Mouse (Mus musculus): ENCODE data around the gene Pkdcc. TPM values are rescaled to one million over a fixed set of nuclear protein-coding genes. Genes with fewer than 3 reads are reported as not detected.

Gene Pkdcc
- polyA plus RNA-seq, 1 experiment from 2014 or later = 2.3 TPM

DNA sequence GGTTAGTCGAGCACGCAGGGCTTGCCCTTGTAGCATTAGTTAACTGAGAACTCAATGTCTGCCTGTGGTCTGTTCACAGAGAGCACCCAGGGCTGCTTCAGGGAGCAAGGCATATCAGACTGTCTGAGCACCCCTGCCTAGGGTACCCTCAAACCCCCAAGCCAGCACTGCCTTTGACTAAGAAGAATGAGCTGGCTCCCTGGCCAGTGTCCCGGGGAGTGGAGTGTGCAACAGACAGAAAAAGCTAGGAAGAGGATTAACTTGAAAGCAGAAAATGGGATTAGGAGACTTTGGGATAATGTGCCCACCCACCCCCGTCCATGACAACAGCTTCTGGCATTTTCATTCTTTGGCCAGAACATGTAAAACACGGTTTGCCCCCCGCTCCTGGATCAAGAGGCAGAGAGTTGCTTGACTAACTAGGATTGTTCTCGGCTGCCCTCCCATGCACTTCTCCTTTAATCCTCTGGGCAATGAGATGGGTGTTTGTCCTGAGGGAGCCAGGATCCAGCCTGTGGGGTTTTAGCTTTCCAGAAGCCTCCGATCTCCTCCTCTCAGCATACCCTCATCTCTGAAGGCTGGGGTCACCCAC lies 11.4 kb downstream of the Pkdcc start:
- 11% methylated on average over 8 of the region's 8 CpGs for WGBS
- 0 out of 2 replicates have a peak, but pooled peaks cover 5% of the 10 kb centered on the region for H3K36me3 ChIP-seq
- no peak overlapping the region for H3K27ac ChIP-seq
- peaks cover 32% of the 10 kb centered on the region for H3K4me1 ChIP-seq (replicated peaks)
- H3K9ac ChIP-seq (replicated peaks) = no peak overlapping the region
- H3K9me3 ChIP-seq = no peaks in the 10 kb centered on the region
- ATAC-seq = peak; percentile 62
- H3K27me3 ChIP-seq = peaks cover 95% of the 10 kb centered on the region
- no peak overlapping the region for H3K4me3 ChIP-seq (replicated peaks)
- H3K4me2 ChIP-seq (replicated peaks) = no peak overlapping the region

DNA sequence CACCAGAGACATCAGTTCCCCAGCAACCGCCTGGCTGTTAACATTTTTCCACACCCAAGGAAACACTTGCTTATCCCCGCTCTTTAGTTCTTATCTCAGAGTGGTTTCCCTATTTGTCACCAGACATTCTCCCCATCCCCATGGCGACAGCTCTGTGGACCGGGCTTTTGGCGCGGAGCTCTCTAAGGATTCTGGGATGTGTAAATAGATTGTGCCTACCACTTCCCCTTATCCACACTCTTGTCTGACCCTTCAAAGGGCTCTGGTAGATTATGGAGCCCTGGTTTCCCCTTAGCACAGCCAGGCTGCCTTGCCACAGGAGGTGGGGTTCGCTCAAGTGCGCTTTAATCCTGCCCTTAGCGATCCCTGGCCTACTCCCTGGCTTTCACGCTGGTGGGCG lies 16.3 kb downstream of the Pkdcc start:
- Histone ChIP-seq H3K4me1 (replicated peaks) (peaks cover 14% of the 10 kb centered on the region), H3K4me2 (replicated peaks) (peak overlapping the region; percentile 25; the same call in 1 of the 2 replicates), H3K9ac (replicated peaks) (no peak overlapping the region), H3K27me3 (peaks cover 92% of the 10 kb centered on the region), H3K9me3 (no peaks in the 10 kb centered on the region), H3K36me3 (no peaks in the 10 kb centered on the region), H3K4me3 (replicated peaks) (no peak overlapping the region), H3K27ac (no peak overlapping the region)
- WGBS = 46% methylated on average over 11 of the region's 11 CpGs
- no peak for ATAC-seq

DNA sequence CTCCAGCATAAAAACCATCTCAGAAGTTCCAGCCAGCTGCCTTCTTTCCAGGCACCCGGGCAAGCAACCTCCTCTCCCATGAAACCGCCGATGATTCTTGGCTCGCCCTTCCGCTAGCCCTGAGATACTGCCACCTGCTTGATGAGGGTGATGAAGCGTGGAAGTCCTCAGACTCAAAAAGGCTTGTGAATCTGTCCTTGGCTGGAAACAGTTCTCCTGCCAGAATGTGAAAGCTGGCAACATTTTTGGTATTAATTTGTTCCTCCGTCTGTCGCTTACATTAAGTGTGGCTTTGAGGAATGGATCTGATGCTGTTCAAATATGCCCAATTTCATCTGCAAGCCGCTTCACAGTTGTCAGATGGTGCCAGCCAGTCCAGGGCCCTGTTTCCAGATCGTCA lies 20.1 kb downstream of the Pkdcc start:
- H3K27ac ChIP-seq = no peak overlapping the region
- no peaks in the 10 kb centered on the region for H3K9me3 ChIP-seq
- H3K36me3 ChIP-seq = no peaks in the 10 kb centered on the region
- no peak overlapping the region for H3K9ac ChIP-seq (replicated peaks)
- H3K27me3 ChIP-seq = peaks cover 96% of the 10 kb centered on the region
- no peak for ATAC-seq
- no peak overlapping the region for H3K4me3 ChIP-seq (replicated peaks)
- H3K4me2 ChIP-seq (replicated peaks) = no peak overlapping the region
- peaks cover 7% of the 10 kb centered on the region; the same call in 1 of the 2 replicates for H3K4me1 ChIP-seq (replicated peaks)
- WGBS = 89% methylated on average over 10 of the region's 10 CpGs

DNA sequence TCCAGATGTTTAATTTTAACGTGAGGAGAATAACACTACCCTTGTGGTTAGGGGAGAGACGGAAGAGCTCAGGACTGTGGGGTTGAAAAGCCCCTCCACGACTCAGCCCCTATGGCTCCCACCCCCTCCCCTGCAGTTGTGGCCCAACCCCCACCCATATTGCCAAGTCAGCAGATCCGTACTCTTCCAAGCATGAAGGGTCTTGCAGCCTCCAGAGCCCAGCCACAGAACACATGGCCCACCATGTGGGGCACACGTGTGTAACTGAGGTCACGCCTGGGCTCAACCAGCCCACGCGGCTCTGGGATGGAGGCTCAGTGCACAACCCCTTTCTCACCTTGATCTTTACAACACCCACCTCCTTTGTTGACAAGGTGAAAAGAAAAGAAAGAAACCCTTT lies 21.1 kb downstream of the Pkdcc start:
- H3K9me3 ChIP-seq = no peaks in the 10 kb centered on the region
- no peak overlapping the region for H3K9ac ChIP-seq (replicated peaks)
- H3K4me2 ChIP-seq (replicated peaks) = no peak overlapping the region
- ATAC-seq = no peak
- WGBS = 85% methylated on average over 8 of the region's 8 CpGs
- H3K4me1 ChIP-seq (replicated peaks) = peaks cover 6% of the 10 kb centered on the region; the same call in 1 of the 2 replicates
- H3K36me3 ChIP-seq = no peaks in the 10 kb centered on the region
- H3K27ac ChIP-seq = no peak overlapping the region
- peaks cover 86% of the 10 kb centered on the region for H3K27me3 ChIP-seq
- no peak overlapping the region for H3K4me3 ChIP-seq (replicated peaks)

DNA sequence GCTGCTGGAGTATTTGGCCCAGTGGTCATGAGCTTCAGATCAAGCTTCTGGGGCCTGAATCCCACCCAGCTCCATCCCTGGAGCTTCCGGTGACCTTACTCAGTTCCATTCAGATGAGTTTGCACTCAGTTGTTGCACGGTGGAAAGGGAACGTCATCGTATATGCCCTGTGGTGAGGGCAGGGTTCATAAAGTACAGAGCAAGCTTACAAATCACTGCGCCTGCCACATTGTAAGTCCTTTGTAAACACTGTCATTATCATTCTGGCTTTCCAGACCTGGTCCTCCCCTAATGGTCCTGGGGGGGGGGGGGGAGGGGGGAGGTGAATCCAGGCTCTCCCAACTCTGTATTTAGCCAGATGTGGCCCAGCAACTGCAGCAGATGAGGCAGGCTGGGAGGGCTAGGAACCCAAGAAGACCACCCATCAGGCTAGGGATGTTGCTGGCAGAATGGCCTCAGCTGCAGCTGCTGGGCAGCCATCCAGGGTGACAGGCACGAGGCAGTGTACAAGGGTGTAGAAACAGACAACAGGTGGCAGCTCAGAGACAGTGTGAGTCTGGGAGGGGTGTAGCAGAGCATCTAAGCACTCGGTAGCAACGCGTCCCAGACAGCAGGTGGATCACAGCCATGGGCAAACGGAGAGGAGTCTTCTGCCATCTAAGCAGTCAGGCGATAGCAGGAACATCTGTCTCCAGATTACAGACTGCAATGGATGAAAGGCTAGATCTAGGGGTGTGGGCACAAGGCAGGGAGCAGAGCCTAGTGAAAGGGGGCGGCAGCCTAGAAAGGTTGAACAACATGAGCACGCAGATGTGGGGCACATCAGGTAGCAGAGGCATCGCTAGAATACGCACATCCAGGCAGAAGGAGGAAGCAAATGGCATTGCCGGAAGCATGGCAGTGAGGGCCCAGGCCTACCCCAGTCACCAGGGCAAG lies 23.3 kb downstream of the Pkdcc start:
- H3K9me3 ChIP-seq = no peaks in the 10 kb centered on the region
- no peak overlapping the region for H3K27ac ChIP-seq
- 73% methylated on average over 16 of the region's 16 CpGs for WGBS
- H3K4me1 ChIP-seq (replicated peaks) = no peaks in the 10 kb centered on the region
- no peaks in the 10 kb centered on the region for H3K36me3 ChIP-seq
- H3K4me2 ChIP-seq (replicated peaks) = no peak overlapping the region
- H3K27me3 ChIP-seq = peaks cover 88% of the 10 kb centered on the region
- H3K9ac ChIP-seq (replicated peaks) = no peak overlapping the region
- no peak overlapping the region for H3K4me3 ChIP-seq (replicated peaks)
- peak; percentile 53 for ATAC-seq

DNA sequence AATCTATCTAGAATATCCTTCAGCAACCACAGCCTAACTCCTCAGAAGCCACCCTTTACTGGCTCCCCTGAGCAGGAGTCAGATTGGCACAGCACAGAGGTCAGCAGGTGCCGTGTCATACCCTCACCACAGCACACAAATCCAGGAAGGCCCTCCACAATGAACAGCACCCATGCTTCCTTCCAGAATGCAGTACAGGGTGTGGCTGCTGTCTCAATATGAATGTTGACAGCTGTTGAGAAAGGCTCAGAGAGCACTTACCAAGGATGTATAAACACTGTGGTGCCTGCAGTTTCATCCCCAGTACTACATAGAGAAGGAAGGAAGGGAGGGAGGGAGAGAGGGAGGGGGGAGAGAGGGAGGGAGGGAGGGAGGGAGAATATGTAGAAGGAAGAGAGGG lies 29.4 kb downstream of the Pkdcc start:
- Histone ChIP-seq H3K9me3 (no peaks in the 10 kb centered on the region), H3K27ac (no peak overlapping the region), H3K4me3 (replicated peaks) (no peak overlapping the region), H3K36me3 (no peaks in the 10 kb centered on the region), H3K27me3 (peaks cover 68% of the 10 kb centered on the region), H3K9ac (replicated peaks) (no peak overlapping the region), H3K4me1 (replicated peaks) (0 out of 2 replicates have a peak, but pooled peaks cover 4% of the 10 kb centered on the region), H3K4me2 (replicated peaks) (no peak overlapping the region)
- ATAC-seq = no peak
- 77% methylated on average over 1 of the region's 1 CpGs for WGBS

DNA sequence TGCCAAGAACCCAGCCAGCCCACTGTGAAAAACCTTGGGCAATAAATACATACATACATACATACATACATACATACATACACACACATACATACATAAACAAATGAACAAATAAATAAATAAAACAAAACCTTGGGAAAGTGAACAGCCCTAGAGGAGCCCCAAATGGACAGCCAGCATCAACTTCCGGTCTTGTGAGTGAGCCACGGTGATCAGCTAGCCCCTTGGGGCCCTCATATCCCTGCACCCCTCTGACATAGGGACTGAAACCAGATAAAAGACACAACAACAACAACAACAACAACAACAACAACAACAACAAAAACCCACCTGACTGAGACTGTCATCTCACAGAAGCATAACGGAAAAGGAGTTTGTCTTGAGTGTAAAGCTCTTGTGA lies 30.4 kb downstream of the Pkdcc start:
- no peak for ATAC-seq
- no peak overlapping the region for H3K4me3 ChIP-seq (replicated peaks)
- H3K27me3 ChIP-seq = peaks cover 69% of the 10 kb centered on the region
- WGBS = 87% methylated on average over 3 of the region's 3 CpGs
- H3K36me3 ChIP-seq = no peaks in the 10 kb centered on the region
- no peak overlapping the region for H3K9ac ChIP-seq (replicated peaks)
- no peak overlapping the region for H3K27ac ChIP-seq
- no peak overlapping the region for H3K4me2 ChIP-seq (replicated peaks)
- 0 out of 2 replicates have a peak, but pooled peaks cover 4% of the 10 kb centered on the region for H3K4me1 ChIP-seq (replicated peaks)
- H3K9me3 ChIP-seq = no peaks in the 10 kb centered on the region

DNA sequence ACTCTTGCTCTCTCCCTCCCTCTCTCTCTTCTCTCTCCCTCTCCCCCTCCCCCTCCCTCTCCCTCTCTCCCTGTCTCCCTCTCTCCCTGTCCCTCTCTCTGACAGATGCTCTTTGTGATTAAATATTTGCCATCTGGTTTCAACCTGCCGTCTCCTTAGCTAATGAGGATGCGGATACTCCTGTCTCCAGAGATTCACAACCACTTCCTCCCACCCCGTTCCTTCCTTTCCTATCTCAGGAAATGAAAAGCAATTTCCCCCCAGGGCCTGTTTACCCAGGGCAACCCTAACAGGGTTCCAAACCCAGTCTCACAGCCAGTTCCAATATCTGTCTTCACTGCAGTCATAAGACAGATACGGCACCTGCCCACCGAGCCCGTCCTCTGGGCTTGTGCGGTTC lies 31.0 kb downstream of the Pkdcc start:
- no peaks in the 10 kb centered on the region for H3K9me3 ChIP-seq
- H3K4me3 ChIP-seq (replicated peaks) = no peak overlapping the region
- H3K36me3 ChIP-seq = no peaks in the 10 kb centered on the region
- H3K4me1 ChIP-seq (replicated peaks) = 0 out of 2 replicates have a peak, but pooled peaks cover 4% of the 10 kb centered on the region
- no peak overlapping the region for H3K9ac ChIP-seq (replicated peaks)
- H3K27me3 ChIP-seq = peaks cover 75% of the 10 kb centered on the region
- H3K27ac ChIP-seq = no peak overlapping the region
- no peak overlapping the region for H3K4me2 ChIP-seq (replicated peaks)
- ATAC-seq = peak; percentile 58
- WGBS = 52% methylated on average over 7 of the region's 7 CpGs

DNA sequence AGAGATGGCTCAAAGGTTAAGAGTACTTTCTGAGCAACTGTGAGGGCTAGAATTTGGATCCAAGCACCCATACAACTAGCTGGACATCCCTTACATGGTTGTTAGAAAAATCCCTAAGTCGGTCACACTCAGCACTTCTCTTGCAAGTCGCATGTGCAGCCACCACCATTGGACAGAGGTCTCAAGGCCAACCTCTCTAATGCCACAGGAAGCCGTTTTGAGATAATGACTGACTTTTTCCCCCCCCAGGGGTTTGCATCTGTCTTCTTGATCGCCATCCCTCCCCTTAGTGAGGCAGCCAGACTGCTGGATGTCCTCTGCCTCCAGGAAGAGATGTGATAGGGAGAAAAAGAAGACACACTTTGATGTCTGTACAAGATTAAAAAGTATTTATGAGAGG lies 32.1 kb downstream of the Pkdcc start:
- H3K9ac ChIP-seq (replicated peaks) = no peak overlapping the region
- ATAC-seq = no peak
- 70% methylated on average over 4 of the region's 4 CpGs for WGBS
- no peak overlapping the region for H3K4me2 ChIP-seq (replicated peaks)
- no peaks in the 10 kb centered on the region for H3K36me3 ChIP-seq
- no peak overlapping the region for H3K27ac ChIP-seq
- H3K4me1 ChIP-seq (replicated peaks) = 0 out of 2 replicates have a peak, but pooled peaks cover 4% of the 10 kb centered on the region
- no peaks in the 10 kb centered on the region for H3K9me3 ChIP-seq
- H3K4me3 ChIP-seq (replicated peaks) = no peak overlapping the region
- peaks cover 72% of the 10 kb centered on the region for H3K27me3 ChIP-seq

DNA sequence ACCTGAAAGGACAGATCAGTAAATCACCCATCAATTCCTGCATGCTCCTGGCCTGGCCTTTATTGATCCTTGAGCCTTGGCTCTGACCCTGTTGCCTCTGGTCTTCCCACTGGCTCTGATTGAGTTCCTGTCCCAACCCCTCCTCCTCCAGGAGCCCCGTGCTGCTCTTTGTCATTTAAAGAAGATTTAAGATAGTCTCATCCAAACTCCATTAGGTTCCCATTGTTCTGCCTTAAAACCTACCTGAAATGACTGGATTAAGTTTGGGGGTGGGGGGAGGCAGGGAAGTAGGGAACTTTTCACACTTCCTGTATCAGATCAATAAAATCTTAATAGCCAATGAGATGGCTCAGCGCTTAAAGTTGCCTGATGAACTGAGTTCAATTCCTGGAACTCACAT lies 33.4 kb downstream of the Pkdcc start:
- WGBS = 41% methylated on average over 2 of the region's 2 CpGs
- no peak overlapping the region for H3K4me3 ChIP-seq (replicated peaks)
- no peak for ATAC-seq
- no peak overlapping the region for H3K27ac ChIP-seq
- no peaks in the 10 kb centered on the region for H3K9me3 ChIP-seq
- H3K4me2 ChIP-seq (replicated peaks) = no peak overlapping the region
- 0 out of 2 replicates have a peak, but pooled peaks cover 4% of the 10 kb centered on the region for H3K4me1 ChIP-seq (replicated peaks)
- H3K27me3 ChIP-seq = peaks cover 66% of the 10 kb centered on the region
- no peaks in the 10 kb centered on the region for H3K36me3 ChIP-seq
- no peak overlapping the region for H3K9ac ChIP-seq (replicated peaks)

DNA sequence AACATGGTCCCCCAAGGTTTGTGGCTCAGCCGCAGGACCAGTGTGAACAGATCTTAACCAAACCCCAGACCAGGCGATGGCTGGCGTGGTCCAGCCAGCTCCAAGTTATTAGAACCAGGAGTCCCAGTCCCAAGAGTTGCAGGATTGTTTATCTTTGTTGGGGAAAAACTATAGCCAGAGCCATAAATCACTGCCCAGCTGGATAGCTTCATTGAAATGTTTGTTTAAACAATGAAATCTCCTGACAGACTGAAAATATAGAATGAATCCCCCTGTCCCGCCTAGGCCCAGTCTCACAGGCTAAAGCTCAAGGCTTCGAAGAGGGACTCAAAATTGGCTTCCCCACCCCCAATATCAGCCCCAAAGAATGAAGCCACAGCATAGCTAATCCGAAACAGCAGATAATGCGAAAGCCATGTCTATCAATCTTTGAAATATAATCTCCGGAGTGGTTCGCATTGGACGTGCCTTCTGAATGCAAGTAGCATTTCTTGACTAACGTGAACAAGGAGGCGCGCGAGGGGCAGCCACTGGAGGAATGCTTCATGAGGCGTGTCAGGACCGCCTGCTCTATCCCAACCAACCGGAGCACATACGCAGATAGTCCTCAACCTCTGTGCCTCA lies 35.9 kb downstream of the Pkdcc start:
- no peak overlapping the region for H3K9ac ChIP-seq (replicated peaks)
- H3K27me3 ChIP-seq = peaks cover 61% of the 10 kb centered on the region
- H3K27ac ChIP-seq = no peak overlapping the region
- no peak for ATAC-seq
- H3K9me3 ChIP-seq = no peaks in the 10 kb centered on the region
- H3K4me2 ChIP-seq (replicated peaks) = no peak overlapping the region
- H3K4me3 ChIP-seq (replicated peaks) = no peak overlapping the region
- no peaks in the 10 kb centered on the region for H3K36me3 ChIP-seq
- 89% methylated on average over 18 of the region's 18 CpGs for WGBS
- H3K4me1 ChIP-seq (replicated peaks) = 0 out of 2 replicates have a peak, but pooled peaks cover 4% of the 10 kb centered on the region

Measured in midbrain, embryonic 13.5 days (tissue).